In genomic region chr11:86581250-86581753, GRCm38 (mm10) we compare ENCODE assay signal across 8 mouse cellular contexts. TPM values are rescaled to one million over a fixed set of nuclear protein-coding genes. Genes with fewer than 3 reads are reported as not detected.
DNase-seq lines count a peak whose midpoint lies in the region; ATAC-seq and TF ChIP-seq lines count a peak whose summit lies in the region.

No protein-coding gene starts in this region.

- peaks cover 24% of the 10 kb centered on the region for H3K36me3 ChIP-seq in liver, embryonic 12.5 days

- no peaks in the 10 kb centered on the region for H3K9me3 ChIP-seq in liver, embryonic 12.5 days (replicated peaks)

- DNase-seq in adrenal gland, adult (ENCODE audit: inconsistent age in 2 of 2, low spot score in 1 of 2): peak; percentile 54 to 90
- DNase-seq in adrenal gland, adult 8-10 months: no peak
- peak; percentile 48 to 51 for DNase-seq in heart, postnatal 14 days
- DNase-seq in spleen, postnatal 10 days (ENCODE audit: low spot score in 2 of 2): peak; percentile 52 to 64
- DNase-seq in right cerebral cortex, postnatal 36 days (ENCODE audit: low spot score in 2 of 2): no peak
- no peak for DNase-seq in urinary bladder, adult 18-20 months (ENCODE audit: low spot score in 2 of 2)

- peaks cover 2% of the 10 kb centered on the region; the same call in 1 of the 2 replicates for H3K4me1 ChIP-seq in cortical plate, adult 2 months (ENCODE audit: control insufficient read depth, insufficient read depth, low read length)
- peaks cover 89% of the 10 kb centered on the region for H3K4me1 ChIP-seq in liver, embryonic 12.5 days

- TF ChIP-seq CTCF in cortical plate, adult 2 months (IDR thresholded peaks at IDR 0.05; ENCODE audit: extremely low read depth, insufficient read depth, low read length): no peak

- intact Hi-C loops in heart, postnatal 14 days (cut with DNase I): no loop called here

- peak overlapping the region; percentile 72 for H3K4me2 ChIP-seq in liver, embryonic 12.5 days

- ATAC-seq in liver, embryonic 12.5 days: peak; percentile 69

- H3K27ac ChIP-seq in cortical plate, adult 2 months (ENCODE audit: insufficient read depth, low read length): peak overlapping the region; percentile 89
- peak overlapping the region; percentile 78 for H3K27ac ChIP-seq in liver, embryonic 12.5 days

- 4% methylated on average over 11 of the region's 11 CpGs for WGBS in liver, embryonic 12.5 days (ENCODE audit: insufficient replicate concordance)

- no peaks in the 10 kb centered on the region for H3K27me3 ChIP-seq in liver, embryonic 12.5 days (replicated peaks)

- peak overlapping the region; percentile 72 for H3K9ac ChIP-seq in liver, embryonic 12.5 days

- TF ChIP-seq POLR2A in cortical plate, adult 2 months (IDR thresholded peaks at IDR 0.05; ENCODE audit: extremely low read depth, insufficient read depth, low read length): no peak

- H3K4me3 ChIP-seq in cortical plate, adult 2 months (ENCODE audit: insufficient read depth, low read length): no peak overlapping the region
- H3K4me3 ChIP-seq in liver, embryonic 12.5 days: peak overlapping the region; percentile 52

RNA-seq across cellular contexts. Expression of gene Tubd1, which starts 36.5 kb away (rescaled TPM):
- total RNA-seq in adrenal gland, adult 8-10 months (2022): 10 to 100 TPM; 10.5 to 11.5 (median 11.4) TPM
- 6.6 and 6.7 TPM in 2 replicates for polyA plus RNA-seq in cortical plate, adult 2 months (2012; rRNA removed)
- total RNA-seq in heart, postnatal 14 days (2021): 1 to 10 TPM; 5.9 to 7.1 TPM
- 13.7 and 14.8 TPM in 2 replicates for polyA plus RNA-seq in liver, embryonic 12.5 days (2016; fragmentation: Nextera tagmentation; extraction: Ambion mirVana)

RNA-seq across cellular contexts. Expression of gene Rps6kb1, which starts 36.7 kb away (rescaled TPM):
- 10 to 100 TPM; 37.4 to 52.1 (median 46.9) TPM for total RNA-seq in adrenal gland, adult 8-10 months (2022)
- 24.7 and 25.3 TPM in 2 replicates for polyA plus RNA-seq in cortical plate, adult 2 months (2012; rRNA removed)
- total RNA-seq in heart, postnatal 14 days (2021): 10 to 100 TPM; 22.5 to 24.4 TPM
- polyA plus RNA-seq in liver, embryonic 12.5 days (2016; fragmentation: Nextera tagmentation; extraction: Ambion mirVana): 35.9 and 40.6 TPM in 2 replicates

Comparison
In these comparisons a context has a peak if more than half of its experiments do, and no peak if none do; other contexts are left out.
1. DNase-seq: peak in adrenal gland, adult (2 of 2), heart, postnatal 14 days (2 of 2) and spleen, postnatal 10 days (2 of 2); none in adrenal gland, adult 8-10 months (single experiment), right cerebral cortex, postnatal 36 days (0 of 2) and urinary bladder, adult 18-20 months (0 of 2).